23 mouse cellular contexts compared by ENCODE assay signal in the genomic region with DNA sequence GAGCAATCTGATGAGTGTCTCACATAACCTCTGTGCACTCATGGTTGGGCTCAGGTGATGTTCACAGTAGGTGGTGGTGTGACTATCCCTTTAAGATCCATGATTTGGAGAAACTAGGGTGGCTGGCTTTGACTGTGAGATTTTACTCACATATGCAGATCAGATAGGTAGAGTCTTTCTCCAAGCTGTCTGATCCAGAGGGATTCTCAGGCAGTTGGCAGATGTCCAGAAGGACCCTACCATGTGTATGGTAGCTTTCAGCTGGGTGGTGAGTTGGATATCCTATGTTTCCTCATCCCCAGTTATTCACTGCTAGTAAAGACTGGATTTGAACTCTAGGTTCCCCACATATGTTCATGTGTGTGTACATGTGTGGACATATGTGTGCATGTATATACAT. TPM values are rescaled to one million over a fixed set of nuclear protein-coding genes. Genes with fewer than 3 reads are reported as not detected.
A peak's percentile ranks its signal among the peaks of the same experiment; 100 is the strongest.
DNase-seq lines count a peak whose midpoint lies in the region; TF ChIP-seq lines count a peak whose summit lies in the region.
"Had no signal": no experiment of that assay in that cellular context is flagged by ENCODE, and none has a peak within 500 bp of the region (broad histone marks: within the 10 kb centered on the region; RNA-seq: fewer than 3 reads in every experiment).

No protein-coding gene starts in this region.

- no peaks in the 10 kb centered on the region for H3K79me2 ChIP-seq in heart, adult 2 months (replicated peaks; ENCODE audit: control insufficient read depth, insufficient read depth, low read length)

- peak; percentile 71 for DNase-seq in heart, adult 11 months
- no peak for DNase-seq in heart, postnatal 36 days
- peak; percentile 22 for DNase-seq in heart, embryonic 10.5 days (ENCODE audit: low spot score)
- DNase-seq in heart, adult 2 months, result no peak
- DNase-seq: adrenal gland, adult 2 months; adrenal gland, adult 8-10 months; adrenal gland, postnatal 10 days; adrenal gland, postnatal 14 days; adrenal gland, postnatal 25 days; adrenal gland, postnatal 36 days; B cell, adult 2 months; cerebellum, adult 11 months; cerebellum, adult 11-12 months; cerebellum, adult 18-20 months had no signal

- H3K4me3 ChIP-seq in heart, embryonic 10.5 days, result no peak overlapping the region
- no peak overlapping the region for H3K4me3 ChIP-seq in heart, adult 2 months

- H3K4me1 ChIP-seq in heart, embryonic 10.5 days, result peaks cover 8% of the 10 kb centered on the region; the same call in 1 of the 2 replicates
- H3K4me1 ChIP-seq in heart, adult 2 months (ENCODE audit: control insufficient read depth, insufficient read depth, low read length), result peaks cover 15% of the 10 kb centered on the region

- no peaks in the 10 kb centered on the region for H3K36me3 ChIP-seq in heart, embryonic 10.5 days
- H3K36me3 ChIP-seq in heart, adult 2 months (ENCODE audit: control insufficient read depth, insufficient read depth, low read length), result peaks cover 16% of the 10 kb centered on the region
- H3K36me3 ChIP-seq: G1E had no signal

- no peak overlapping the region for H3K9ac ChIP-seq in heart, adult 2 months (ENCODE audit: low read depth, low read length)

- TF ChIP-seq CTCF in heart, adult 2 months (IDR thresholded peaks at IDR 0.05), result no peak

- TF ChIP-seq EP300 in heart, adult 2 months (IDR thresholded peaks at IDR 0.05; ENCODE audit: insufficient read depth, low read depth, low read length), result no peak

- intact Hi-C loops in heart, postnatal 36 days (cut with DNase I), result no loop called here
- intact Hi-C loops in heart, adult 2 months (cut with DNase I), result no loop called here

- no peak for TF ChIP-seq POLR2A in heart, adult 2 months (IDR thresholded peaks at IDR 0.05; ENCODE audit: insufficient read depth, low read depth, low read length)

- H3K27me3 ChIP-seq in heart, embryonic 10.5 days (ENCODE audit: insufficient read depth, poor library complexity, severe bottlenecking), result no peaks in the 10 kb centered on the region
- no peaks in the 10 kb centered on the region for H3K27me3 ChIP-seq in heart, adult 2 months (ENCODE audit: control insufficient read depth, insufficient read depth, low read length)
- H3K27me3 ChIP-seq: CH12.LX, Patski had no signal

- H3K27ac ChIP-seq in heart, embryonic 10.5 days, result no peak overlapping the region
- H3K27ac ChIP-seq in heart, adult 2 months, result no peak overlapping the region

- no peaks in the 10 kb centered on the region for H3K9me3 ChIP-seq in heart, embryonic 10.5 days
- H3K9me3 ChIP-seq: G1E had no signal

RNA-seq across cellular contexts. Expression of a gene that starts 42.6 kb away (rescaled TPM):
- under 1 TPM; 0.17 to 0.27 TPM for total RNA-seq in heart, postnatal 36 days (2021)
- not detected in 2 replicates for polyA plus RNA-seq in heart, embryonic 10.5 days (2016; fragmentation: Nextera tagmentation; extraction: Ambion mirVana)
- total RNA-seq in heart, adult 2 months (2021), result under 1 TPM; 0.18 to 0.21 TPM
- 0.12 and 0.31 TPM in 2 replicates for polyA plus RNA-seq in heart, adult 2 months (2012; rRNA removed)
- total RNA-seq: adrenal gland, adult 18-20 months; adrenal gland, adult 2 months; adrenal gland, adult 8-10 months; adrenal gland, postnatal 10 days; adrenal gland, postnatal 14 days; adrenal gland, postnatal 25 days; adrenal gland, postnatal 36 days; adrenal gland, postnatal 4 days; CH12.LX; MEL had no signal
- polyA plus RNA-seq: activated CD4-positive, CD25-positive, alpha-beta regulatory T cell, adult 4 months; adrenal gland, adult 2 months; C2C12; CD4-positive, CD25-positive, alpha-beta regulatory T cell, adult 4 months; G1E; Patski had no signal

Comparison
In these comparisons a context has a peak if more than half of its experiments do, and no peak if none do; other contexts are left out.
1. DNase-seq: peak in heart, adult 11 months (single experiment) and heart, embryonic 10.5 days (single experiment); none in heart, postnatal 36 days (0 of 2) and heart, adult 2 months (0 of 2).